Mouse (Mus musculus) MEL-GATA-1-ER (cell line): Measurements from ENCODE around the gene Slc35a3.
"Not testable (repeated sequence)": the region's sequence is repeated elsewhere in the genome, so short reads cannot be mapped to it uniquely, and the experiment has no call there.

Experiments used
- DNase-seq: peaks from one replicate; pipeline ENCODE4 v3.0.0-alpha.2; 2012; ENCODE audit warnings: low read depth; ENCODE audit errors: extremely low read depth

Gene Slc35a3

DNA sequence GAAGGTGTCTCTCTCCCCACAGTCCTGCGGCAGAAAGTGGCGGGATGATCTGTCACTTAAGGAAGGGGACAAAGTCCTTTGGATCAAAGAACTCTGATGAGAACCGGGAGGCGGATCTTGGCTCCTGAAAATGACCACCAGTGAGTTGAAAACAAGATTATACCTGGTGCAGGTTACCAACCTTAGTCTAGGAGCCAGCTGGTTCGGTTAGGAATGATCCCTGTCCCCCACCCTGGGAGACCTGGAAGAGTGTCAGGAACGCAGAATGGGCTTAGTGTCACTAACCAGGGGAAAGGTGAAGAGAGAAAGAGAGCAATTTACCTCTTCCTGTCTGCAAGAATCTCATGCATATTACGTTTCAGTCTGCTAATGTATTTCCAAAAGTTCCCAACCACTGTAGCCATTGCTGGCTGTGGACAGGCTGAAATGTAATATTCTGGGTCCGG, at the start of gene Slc35a3:
Gene Slc35a3 (minus strand): TSS at position 396 of the 446 bp plus-strand sequence.
- peak; percentile 66 for DNase-seq

GRCm38 (mm10) chr3:116752818-116753217, 40.2 kb upstream of the Slc35a3 start:
- DNase-seq, result no peak

DNA sequence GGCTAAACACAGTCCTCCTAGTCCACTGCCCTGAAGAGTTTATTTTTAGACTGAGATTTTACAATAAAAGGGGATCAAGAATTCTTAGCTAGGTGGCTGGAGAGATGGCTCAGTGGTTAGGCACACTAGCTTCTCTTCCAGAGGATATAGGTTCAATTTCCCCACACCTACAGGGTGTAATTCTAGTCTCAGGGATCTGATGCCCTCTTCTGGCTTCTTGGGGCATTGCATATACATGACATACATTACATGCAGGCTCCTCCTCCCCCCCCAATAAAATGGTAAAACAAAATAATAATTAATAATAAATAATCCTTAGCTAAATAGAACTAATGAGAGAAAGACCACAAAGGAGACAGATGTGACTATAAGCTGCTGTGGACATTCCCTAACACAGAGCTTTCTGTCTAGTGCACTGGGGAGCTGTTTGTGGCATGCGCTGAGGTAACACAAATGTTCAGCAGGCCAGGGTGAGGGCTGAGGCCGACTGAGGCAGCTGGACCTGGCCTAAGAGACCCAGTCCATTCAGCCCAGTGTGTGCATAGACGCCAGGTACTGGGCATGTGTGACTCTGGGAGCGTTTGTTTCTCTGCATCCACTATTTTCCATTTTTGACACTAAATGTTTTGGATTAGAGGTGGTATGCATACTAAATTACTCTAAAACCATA, 38.7 kb upstream of the Slc35a3 start:
- peak; percentile 56 for DNase-seq

- DNase-seq, result peak; percentile 33
These were observed 36.0 kb upstream of the Slc35a3 start for GRCm38 (mm10) chr3:116748391-116749170.

GRCm38 (mm10) chr3:116747648-116748047, 35.0 kb upstream of the Slc35a3 start:
- DNase-seq, result not testable (repeated sequence)

DNA sequence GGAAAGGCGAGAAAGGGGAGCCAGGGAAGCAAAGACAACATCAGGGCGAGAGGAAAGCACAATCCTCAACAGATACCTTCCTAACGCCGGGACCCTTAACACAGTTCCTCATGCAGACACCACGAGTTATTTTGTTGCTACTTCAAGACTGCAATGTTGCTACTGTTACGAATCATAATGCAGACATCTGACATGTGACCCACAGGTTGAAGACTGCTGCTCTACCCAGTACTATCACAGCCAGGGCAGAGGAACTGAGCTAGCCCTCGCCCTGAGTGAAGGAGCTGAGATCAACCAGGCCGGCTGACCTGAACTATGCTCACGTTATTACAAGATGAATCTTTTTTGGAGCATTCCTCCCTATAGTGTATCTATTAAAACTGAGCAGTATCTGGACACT, 28.3 kb upstream of the Slc35a3 start:
- DNase-seq, result no peak

- DNase-seq, result no peak
These were observed 27.5 kb upstream of the Slc35a3 start for GRCm38 (mm10) chr3:116740106-116740505.

DNA sequence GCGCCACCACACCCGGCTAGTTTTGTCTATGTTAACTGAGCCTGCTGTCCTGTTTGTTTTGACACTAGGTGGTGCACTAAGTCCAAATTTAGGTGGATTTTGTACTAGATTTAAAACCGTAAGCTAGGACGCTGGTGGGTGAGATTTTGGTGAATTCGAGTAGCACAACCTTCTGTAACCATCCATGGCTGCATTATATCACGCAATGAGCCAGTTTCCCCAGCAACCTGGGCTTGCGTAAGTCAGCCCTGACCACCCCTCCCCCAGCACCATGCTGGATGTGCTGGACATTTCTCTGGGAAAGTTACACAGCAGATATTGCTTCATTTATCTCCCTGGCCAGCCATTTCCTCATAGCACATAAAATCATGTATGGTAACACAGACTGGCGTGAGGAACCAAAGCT, 24.7 kb upstream of the Slc35a3 start:
- DNase-seq, result no peak

DNA sequence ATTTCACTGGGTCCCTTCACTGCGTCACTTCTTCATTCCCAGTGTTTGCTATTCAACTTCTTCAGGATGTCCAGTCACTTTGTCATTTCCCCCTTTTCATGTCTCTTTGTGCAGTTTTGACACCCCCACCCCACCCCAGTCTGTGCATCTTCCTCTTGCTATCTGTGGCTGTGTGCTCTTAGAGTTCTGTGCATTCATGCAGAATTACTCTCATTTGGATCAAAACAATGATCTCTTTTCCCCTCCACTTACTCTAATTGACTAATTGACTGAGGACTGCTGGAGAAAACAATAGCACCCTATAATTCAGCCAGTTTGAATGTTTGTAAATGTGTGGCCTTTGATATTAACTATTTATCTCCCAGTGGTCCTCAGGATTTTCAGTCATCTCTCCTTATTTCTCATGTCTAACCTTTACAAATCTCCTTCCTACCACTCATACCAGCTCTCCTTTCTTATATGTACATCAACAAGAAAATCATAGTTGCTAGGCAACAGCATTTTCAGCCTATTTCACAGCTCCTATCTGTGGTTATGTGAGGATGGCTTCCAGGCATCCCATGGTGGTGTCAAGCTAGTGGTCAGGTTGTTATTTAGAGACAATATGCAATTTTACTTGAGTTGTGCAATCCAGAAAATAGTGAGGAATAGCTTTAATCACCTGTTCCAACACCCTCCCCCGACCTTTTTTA, 17.0 kb upstream of the Slc35a3 start:
- no peak for DNase-seq

GRCm38 (mm10) chr3:116726807-116727206, 14.2 kb upstream of the Slc35a3 start:
- DNase-seq, result no peak

DNA sequence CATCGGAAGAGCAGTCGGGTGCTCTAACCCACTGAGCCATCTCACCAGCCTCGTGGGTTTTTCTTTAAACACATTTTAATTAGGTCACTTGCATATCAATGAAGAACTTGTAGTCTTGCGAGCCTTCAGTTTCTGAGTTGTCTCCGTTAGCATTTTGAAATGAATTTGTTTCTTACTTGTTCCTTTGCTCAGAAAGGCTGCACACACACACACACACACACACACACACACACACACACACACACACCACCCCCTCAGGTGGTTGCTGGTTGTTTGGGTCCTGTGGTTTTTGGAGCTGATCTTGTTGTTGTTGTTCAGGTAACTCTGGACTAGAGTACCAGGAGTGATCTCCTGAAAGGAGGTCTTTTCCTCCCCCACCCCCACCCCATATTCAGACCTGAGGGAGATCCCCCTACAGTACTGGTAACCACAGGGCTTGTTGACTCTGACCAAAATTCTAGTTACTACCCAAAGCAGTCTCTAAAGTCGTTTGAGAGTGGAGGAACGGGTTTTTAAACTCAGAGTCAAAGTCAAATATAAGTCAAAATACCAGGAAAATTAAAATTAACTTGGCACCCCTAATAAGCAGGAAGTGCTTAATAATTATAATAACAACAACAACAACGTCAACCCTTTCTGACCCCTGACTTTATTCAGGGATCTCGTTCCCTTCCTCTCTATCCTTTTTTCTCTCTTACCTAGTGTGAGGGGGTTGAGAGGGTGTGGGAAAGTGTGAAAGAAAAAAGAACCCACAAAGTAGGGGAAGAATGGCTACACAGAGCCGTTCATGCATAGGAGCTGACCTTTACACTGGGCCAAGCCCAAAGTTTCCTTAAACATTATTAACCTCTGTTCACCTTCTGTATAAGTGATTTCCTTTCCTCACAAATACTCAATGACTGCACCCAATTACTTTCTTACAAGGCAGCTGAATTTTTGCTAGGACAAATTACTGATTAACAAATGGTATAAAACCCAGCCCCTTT, 11.2 kb upstream of the Slc35a3 start:
- no peak for DNase-seq

- DNase-seq, result no peak
These were observed 10.3 kb upstream of the Slc35a3 start for GRCm38 (mm10) chr3:116722980-116723379.

DNA sequence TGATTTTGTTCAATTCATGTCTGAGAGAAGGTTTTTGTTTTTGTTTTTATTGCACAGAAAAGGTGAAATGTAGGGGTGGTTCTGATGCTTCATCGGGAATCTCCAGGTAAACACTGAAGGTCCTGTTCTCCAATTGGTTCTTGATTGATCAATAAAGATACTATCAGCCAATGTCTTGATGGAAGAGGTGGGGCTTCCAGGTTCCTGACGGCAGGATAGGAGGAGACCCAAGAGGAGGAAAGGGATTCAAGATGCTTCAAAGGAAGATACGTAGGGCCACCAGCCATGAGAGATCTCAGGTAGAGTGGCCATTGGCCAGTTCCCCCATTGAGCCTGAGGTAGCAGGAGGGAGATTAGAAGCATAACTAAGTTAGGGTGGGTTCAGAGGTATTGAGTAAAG, 6.3 kb upstream of the Slc35a3 start:
- DNase-seq, result no peak

DNA sequence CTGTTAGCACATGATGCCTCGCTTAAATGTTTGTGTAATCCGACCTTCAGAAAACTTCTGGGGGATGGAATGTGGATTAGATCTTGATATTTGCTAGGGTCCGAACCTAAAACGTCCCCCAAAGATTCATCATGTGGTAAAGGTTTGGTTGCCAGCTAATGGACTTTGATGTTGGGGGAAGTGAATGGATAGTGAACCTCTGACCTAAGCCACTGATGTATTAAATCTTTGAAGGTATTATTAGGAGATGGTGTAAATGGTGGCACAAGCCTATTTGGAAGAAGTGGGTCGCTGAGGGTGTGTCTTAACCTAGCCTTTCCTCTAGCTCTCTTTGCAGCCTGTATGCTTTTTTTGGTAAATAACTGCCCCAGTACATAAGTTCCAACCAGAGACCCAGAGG, 400 bp upstream of the Slc35a3 start:
- DNase-seq, result no peak

GRCm38 (mm10) chr3:116711624-116712435, 801 bp downstream of the Slc35a3 start:
- no peak for DNase-seq

DNA sequence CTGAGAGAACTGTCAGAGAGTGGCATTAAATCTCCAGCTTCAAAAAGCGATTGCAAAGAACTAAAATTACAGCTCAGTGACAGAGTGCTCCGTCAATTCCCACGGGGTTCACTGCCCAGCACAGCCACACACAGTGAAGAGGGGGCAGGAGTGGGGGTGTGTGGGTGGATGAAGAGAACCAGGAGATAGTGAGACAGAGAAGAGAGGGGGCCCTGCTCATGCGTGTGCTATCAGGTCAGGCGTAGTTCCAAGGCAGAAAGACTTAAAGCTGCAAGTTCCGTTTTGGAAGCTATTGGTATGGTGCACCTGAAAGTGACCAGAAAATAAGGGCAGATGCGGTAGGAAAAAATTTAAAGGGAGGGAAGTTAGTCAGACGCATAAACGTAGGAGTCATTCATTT, 1.7 kb downstream of the Slc35a3 start:
- DNase-seq, result no peak

- DNase-seq, result no peak
These were observed 6.9 kb downstream of the Slc35a3 start for GRCm38 (mm10) chr3:116705637-116706204.

- no peak for DNase-seq
These were observed 8.8 kb downstream of the Slc35a3 start for GRCm38 (mm10) chr3:116703835-116704234.

- DNase-seq, result no peak
These were observed 9.9 kb downstream of the Slc35a3 start for GRCm38 (mm10) chr3:116702647-116703272.
